Mouse (Mus musculus) liver, postnatal 0 days (tissue): ENCODE measurements around the gene Yme1l1.

Experiments used
- CTCF ChIP-seq: sonication (generic); IDR thresholded peaks from 2 replicates; pipeline ENCODE4 v1.5.1; 2016; ENCODE audit warnings: antibody characterized with exemption, low read depth
- EP300 ChIP-seq: IDR thresholded peaks from 2 replicates; pipeline ENCODE4 v1.6.1; 2016; ENCODE audit warnings: antibody characterized with exemption, low read depth, mild to moderate bottlenecking

DNA sequence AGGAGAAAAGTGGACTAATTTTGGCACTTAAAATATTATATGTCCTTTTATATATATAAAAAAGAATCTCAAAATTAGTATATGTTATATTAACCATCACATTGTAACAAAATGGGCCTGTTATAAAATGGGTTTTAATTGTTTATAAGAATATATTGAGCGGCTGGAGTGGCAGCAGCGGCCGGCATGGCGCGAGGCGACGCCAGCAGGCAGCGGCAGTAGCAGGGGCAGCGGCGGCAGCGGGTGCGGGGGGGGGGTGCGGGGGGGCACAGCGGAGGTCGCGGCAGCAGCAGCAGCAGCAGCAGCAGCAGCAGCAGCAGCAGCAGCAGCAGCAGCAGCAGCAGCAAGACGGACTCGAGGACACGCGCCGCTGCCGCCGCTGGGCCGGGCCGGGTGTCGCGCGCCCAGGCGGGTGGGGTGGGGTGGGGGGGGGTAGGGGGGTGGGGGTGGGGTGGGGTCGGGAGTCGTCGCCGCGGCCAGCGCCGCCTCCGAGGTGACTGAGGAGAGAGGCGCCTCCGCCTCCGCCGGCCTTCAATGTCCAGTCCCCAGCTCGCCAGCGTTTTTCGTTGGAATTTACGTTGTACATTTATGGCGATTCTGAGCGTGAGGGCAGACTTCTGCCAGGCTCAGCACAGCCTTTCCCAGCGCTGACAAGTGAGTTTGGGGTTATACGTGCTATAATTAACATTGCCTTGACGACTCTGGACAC, 78.0 kb downstream of the Yme1l1 start:
- TF ChIP-seq CTCF (no peak), EP300 (no peak)
